Mouse (Mus musculus) thymus, postnatal 4 days (tissue): ENCODE results near the gene Gm3182.
"Not testable (repeated sequence)": the region's sequence is repeated elsewhere in the genome, so short reads cannot be mapped to it uniquely, and the experiment has no call there.

Experiments
- DNase-seq: peaks from one replicate; pipeline ENCODE4 v3.0.0; 2021

The Gm3182 gene

GRCm38 (mm10) chr14:4481445-4481844 is at the start of gene Gm3182:
Gene Gm3182, plus strand, starts transcription at chr14:4481745.
- not testable (repeated sequence) for DNase-seq

DNA sequence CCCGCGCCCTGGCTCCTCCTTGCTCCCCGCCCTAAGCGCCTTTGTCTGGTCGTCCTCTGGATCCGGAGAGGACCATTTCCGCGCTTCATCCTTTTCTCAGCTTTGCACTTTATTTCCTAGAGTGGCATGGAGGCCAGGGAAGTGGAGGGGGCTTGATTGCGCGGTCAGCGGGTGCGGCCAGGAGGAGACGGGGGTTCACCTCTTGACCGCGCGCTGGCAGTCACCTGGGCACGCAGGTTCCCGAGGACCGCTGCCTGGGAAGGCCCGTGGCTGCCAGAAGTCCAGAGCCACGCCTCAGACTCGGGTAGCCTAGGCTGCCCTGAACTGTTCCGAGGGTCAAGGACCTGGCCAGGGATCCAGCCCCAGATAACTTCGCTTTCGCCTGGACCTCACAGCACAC is 17.9 kb downstream of the Gm3182 start:
- DNase-seq, result not testable (repeated sequence)
